Mouse (Mus musculus): ENCODE results near the gene Trp53i11.

DNA sequence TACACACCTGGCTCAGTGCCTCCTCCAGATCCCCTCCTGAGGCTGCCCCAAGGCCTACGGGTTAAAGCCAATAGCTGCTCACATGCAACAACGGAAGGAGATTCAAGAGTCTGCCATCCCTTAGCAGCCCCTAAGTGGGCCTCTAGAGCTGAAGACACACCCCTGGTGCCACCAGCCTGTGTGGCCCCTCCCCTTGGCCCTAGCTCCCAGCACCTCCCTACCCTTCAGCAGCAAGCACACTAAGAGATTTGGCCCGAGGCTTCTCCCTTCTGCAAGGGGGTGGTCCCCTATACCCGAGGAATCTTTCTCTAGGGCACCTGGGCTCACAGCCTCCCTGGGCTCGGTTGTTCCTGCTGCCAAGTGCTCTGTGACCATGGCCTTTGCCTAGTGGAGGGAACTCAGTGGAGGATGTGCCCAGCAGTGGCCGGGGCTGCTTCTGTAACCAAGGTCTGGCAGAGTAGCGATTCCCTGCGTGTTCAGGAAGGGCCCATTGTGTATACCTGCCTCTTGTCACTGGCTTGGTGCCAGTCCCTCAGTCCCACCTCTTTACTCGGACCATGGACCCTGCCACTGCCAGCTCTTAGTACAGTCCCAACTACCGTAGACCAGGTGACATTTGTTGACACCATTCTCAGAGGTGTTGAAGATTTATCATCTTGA, 13.5 kb downstream of the Trp53i11 start:
- TF ChIP-seq CTCF (IDR thresholded peaks at IDR 0.05; ENCODE audit: control insufficient read depth, insufficient read depth, insufficient replicate concordance, low read depth, low read length) (no peak), POLR2A (IDR thresholded peaks at IDR 0.05; ENCODE audit: control insufficient read depth, low read depth, low read length) (no peak)

Measured in testis, adult 2 months (tissue).